Mouse (Mus musculus) mature B cell (primary cell): ENCODE results near the gene Cd4.
"Not testable (repeated sequence)": the region's sequence is repeated elsewhere in the genome, so short reads cannot be mapped to it uniquely, and the experiment has no call there.

Experiments used
- in situ Hi-C: fragments of 300-500 bp; cut with MboI; formaldehyde crosslinking; loops from 2 replicates; pipeline ENCODE4 v1.14.3; 2019

The Cd4 gene

GRCm38 (mm10) chr6:124915942-124916694 lies 28.1 kb upstream of the Cd4 start:
- in situ Hi-C loops = no loop called here

- in situ Hi-C loops = no loop called here
Measured at GRCm38 (mm10) chr6:124915160-124915941, 27.3 kb upstream of the Cd4 start.

DNA sequence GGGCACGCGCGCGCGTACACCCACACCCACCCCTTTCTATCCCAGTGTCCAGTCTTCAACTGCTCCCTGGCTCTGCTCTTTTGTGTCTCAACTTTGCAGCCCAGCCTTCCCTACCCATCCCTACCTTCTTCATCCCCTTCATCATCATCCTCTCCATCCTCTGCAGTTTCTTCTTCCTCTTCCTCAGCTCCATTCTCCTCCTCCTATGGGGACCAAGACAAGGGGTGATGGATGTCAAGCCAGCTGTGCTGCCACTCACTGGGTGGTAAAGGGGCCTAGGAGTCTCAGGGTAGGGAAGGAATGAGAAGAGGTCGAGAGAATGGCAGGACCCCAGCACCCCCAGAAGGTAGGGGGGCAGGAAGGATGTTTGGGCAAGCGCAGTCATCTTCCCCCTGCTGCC lies 26.5 kb upstream of the Cd4 start:
- in situ Hi-C loops = no loop called here

- in situ Hi-C loops = no loop called here
Measured at GRCm38 (mm10) chr6:124913721-124914285, 25.8 kb upstream of the Cd4 start.

GRCm38 (mm10) chr6:124913214-124913613 lies 25.2 kb upstream of the Cd4 start:
- in situ Hi-C loops = no loop called here

- in situ Hi-C loops = no loop called here
Measured at GRCm38 (mm10) chr6:124911533-124912218, 23.7 kb upstream of the Cd4 start, which contains the start of gene Lag3. TSS of gene Lag3 (minus strand) at chr6:124911705.

DNA sequence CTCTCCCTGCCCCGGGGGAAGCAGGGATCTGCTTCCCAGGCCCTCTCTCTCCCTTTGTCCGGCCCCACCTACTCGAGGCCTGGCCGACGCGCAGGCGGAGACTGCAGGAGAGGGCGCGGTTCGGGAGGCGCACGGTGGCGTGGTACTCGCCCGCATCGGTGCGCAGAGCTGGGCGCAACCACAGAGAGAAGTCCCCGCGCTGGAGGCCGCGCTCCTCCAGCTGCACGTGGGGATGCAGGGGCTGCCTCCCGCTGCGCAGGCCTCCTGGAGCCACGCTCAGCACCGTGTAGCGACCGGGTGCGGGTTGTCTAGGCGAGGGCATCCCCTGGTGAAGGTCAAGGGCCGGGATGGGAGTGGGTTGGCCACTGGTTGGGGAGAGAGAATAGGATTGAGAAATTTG lies 22.0 kb upstream of the Cd4 start:
- in situ Hi-C loops = no loop called here

- in situ Hi-C loops = no loop called here
Measured at GRCm38 (mm10) chr6:124907767-124908166, 19.7 kb upstream of the Cd4 start.

GRCm38 (mm10) chr6:124904991-124905860 lies 17.2 kb upstream of the Cd4 start:
- in situ Hi-C loops = no loop called here

DNA sequence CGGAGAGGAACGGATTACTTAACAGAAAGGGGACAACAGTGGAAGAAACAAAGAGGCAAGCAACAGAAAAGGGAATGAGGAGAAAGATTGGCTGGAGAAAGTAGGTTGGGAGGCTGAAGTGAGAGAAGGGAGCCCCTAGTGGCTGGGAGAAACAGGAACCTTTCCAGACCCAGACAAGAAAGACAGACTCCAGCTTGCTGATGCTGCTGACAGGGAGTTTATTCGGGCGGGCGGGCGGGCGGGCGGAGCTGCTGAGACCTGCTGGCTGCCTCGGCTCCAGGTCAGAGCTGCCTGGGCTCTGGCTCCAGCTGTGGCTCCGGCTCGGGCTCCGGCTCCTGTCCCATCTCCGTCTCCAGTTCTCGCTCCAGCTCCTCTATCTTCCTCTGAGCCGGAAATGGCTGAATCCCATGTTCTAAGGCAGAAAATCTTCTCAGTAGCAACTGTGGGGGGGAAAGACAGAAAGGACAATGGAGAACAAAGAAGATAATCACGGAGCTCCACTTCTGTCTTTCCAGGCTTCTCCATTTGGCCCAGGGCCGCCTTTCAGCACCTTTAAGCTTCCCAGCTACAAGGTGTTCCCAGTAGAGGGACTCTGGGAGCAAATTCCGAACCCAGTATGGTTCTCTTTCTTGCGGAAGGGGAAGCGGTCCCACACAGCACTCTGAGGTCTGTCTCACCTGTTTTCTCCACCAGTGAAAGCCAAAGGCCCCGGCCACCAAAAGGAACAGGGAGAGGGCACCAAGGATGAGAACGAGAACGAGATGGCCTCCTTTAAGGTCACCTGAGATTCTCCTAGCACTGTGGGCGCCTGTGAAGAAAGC lies 16.4 kb upstream of the Cd4 start:
- in situ Hi-C loops = no loop called here

DNA sequence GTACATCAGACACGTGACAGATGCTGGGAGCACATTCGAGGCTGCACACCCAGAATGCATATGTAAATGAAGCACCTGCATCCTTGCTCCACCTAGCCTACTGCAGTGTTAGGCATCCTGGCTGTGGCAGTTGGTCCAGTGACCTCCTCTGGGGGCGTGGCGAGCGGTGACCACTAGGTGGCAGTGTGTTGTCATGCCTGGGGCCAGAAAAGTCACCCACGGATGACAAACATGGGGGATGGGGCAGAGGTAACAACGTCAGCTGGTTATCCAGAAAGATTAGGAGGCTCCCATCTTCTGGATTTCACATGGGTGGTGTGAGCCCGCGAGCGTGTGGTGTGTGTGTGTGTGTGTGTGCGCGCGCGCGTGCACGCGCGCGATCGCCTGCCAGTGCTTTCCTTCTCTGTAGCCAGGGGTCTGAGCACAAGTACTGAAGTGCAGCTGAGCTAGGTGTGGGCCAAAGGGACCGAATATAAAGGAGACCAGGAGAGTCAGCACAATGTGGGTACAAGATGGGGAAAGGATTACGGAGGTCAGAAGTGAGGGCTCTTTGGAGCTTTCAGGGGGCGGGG lies 15.6 kb upstream of the Cd4 start:
- in situ Hi-C loops = no loop called here

DNA sequence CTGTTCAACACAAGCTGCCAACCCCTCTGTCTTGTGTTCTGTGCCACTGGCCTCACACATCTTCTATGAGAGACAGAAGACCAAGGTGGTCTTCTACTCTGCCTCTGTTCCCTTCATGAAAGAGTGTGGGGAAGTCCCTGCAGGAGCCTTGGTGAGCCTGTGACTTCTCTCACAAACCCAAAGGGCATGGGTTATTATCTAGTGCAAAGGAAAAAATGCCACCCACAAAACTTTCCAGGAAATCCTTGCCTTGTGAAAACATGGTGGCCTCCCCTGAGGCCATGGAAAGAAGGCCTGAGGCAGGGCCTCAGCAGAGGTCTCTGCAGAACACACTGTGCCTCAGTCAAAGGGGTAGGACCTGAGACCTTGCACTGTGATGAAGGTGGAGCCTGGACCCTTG lies 13.8 kb upstream of the Cd4 start:
- in situ Hi-C loops = no loop called here

DNA sequence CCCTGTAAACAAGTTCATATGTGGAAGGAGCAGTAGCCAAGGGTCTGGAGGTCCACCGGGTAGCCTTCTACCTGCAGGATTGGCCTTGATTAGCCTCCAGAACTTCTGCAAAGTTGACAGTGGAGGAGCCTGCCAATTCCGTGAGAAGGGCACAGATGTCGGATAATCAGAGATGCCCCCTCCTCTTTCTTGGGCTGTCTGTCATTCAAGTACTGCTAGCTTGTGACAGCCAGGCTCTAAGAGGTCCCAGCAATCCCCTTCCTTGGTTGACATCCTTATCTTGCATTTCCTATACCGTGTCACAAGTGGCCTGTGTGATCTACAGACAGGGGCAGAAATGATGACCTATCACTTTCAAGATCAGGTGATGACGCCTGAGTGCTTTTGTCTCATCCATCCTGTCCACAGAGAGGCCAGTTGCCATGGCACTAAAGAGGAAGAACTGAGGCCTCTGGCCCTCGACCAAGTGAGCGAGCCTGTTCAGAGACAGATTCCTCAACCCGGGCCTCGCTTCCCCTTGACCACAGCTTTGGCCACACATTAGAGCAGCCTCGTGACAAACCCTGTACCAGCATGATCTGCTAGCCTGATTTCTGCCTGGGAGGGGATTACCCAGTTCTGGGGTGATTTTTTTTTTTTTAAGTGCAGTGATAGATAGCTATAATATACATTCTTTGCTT lies 12.9 kb upstream of the Cd4 start:
- in situ Hi-C loops = no loop called here

- in situ Hi-C loops = no loop called here
Measured at GRCm38 (mm10) chr6:124900056-124900800, 12.2 kb upstream of the Cd4 start.

DNA sequence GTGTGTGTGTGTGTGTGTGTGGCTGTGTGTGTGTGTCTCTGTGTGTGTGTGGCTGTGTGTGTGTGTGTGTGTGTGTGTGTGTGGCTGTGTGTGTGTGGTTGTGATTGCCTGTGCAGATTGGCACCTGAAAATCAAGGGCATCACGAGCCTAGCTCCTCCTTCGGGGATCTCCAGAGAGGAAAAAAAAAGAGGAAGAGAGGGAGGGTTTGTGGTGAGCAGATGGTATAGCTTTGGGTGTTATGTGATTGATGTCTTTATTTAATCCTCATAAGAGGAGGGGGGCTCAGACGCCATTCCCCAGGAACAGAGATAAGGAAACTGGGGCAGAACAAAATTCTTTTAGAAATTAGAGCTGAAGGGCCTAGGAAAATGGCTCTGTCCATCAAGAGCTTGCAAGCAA lies 10.3 kb upstream of the Cd4 start:
- in situ Hi-C loops = no loop called here

DNA sequence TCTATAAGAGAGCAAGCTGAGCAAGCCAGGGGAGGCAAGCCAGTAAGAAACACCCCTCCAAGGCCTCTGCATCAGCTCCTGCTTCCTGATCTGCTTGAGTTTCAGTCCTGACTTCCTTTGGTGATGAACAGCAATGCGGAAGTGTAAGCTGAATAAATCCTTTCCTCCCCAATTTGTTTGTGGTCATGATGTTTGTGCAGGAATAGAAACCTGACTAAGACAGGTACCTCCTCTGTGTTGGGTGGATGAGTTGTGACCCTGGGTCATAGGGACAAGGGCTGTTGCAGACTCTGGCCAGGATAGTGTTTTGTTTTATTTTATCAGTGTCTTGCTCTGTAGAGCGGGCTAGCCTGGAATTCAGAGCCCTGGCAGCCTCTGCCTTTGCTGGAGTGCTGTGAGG lies 6.1 kb upstream of the Cd4 start:
- in situ Hi-C loops = not testable (repeated sequence)

DNA sequence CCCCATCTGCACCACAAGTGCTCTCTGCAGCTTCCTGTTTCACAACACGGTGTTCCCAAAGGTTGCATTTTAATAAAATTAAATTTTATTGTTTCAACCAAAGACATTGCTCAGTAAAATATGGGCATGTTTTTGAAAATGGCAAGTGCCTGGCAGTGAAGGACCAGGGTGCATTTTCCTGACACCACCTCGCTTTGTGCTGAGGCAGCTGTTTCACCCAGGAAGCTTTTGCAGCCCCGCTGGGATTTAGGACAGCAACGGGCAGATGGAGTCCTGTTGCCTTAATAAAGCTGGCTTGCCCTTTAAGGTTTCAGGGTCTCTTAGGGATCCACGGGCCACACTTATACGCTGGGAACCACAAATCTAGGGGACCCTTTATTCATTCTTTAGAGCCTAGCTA lies 3.0 kb upstream of the Cd4 start:
- in situ Hi-C loops = no loop called here

GRCm38 (mm10) chr6:124888555-124889125 lies 619 bp upstream of the Cd4 start:
- in situ Hi-C loops = no loop called here
